Mouse (Mus musculus): ENCODE results near the gene 1810049J17Rik. TPM values are rescaled to one million over a fixed set of nuclear protein-coding genes. Genes with fewer than 3 reads are reported as not detected.

1810049J17Rik gene
- total RNA-seq, 2 experiments from 2014 or later, result not detected

DNA sequence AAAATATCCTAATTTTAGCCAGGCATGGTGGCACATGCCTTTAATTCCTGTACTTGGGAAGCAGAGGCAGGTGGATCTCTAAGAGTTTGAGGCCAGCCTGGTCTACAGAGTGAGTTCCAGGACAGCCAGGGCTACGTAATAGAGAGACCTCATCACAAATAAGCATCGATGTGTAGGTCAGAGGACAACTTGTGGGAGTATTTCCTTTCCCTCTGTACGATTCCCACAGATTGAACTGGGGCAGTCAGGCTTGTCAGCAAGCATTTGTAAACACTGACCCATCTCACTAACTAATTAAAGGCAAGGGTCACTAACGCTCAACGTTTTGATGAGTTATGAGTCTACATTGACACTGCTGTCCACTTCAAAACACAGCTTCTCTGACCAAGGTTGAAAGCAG is 7.1 kb downstream of the 1810049J17Rik start:
- ATAC-seq (replicated peaks; ENCODE audit: low FRiP score, poor library complexity, severe bottlenecking), result no peak

DNA sequence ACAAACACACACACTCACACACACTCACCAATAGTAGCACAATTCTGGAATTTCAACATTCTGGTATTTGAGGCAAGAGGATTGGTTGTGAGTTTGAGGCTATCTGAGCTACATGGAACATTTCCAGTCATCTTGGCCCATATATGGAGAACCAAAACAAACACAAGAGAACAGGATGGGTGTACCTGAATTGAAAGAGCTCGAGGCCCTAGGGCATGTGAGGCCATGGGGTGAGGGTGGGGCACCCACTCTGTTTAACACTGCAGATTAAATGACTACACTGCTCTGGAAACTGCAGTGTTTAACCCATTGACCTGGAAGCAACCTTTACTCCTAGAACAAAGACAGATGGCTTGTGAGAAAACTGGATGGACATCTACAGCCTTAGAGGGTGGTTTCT is 8.4 kb downstream of the 1810049J17Rik start:
- no peak for ATAC-seq (replicated peaks; ENCODE audit: low FRiP score, poor library complexity, severe bottlenecking)

DNA sequence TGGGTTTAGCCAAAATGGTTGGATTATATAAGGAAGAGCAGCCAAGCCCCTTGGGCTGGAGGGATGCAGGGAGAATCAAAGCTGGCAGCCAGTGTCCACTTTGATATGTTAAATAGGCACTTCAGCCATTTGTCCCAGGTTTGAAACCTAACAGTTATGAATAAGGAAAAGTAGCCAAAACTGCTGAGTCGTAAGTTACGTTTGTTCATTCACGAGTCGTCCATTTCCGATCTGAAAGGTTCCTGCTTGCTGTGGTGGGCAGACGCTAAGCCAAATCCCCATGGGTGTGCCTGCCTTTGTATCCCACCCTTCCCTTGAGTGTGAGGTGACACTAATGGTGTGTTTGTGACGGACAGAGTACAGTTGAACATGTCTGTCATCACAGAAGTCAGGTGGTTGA is 10.2 kb downstream of the 1810049J17Rik start:
- ATAC-seq (replicated peaks; ENCODE audit: low FRiP score, poor library complexity, severe bottlenecking), result no peak

DNA sequence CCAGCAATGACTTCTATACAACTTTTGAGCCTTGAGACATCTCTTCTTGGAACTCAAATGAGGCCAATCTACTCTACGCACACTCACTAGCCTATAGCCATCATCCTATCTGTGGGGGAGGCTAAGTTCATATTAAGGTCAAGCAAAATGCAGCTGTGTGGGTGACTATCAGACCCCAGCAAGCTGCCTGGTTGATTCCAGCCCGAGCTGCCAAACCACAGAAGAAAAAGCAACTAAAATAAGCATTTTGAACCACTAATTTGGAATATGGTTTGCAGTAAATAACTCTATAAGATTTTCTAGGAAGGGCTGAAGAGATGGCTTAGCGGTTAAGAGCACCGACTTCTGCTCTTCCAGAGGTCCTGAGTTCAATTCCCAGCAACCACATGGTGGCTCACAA is 11.0 kb downstream of the 1810049J17Rik start:
- ATAC-seq (replicated peaks; ENCODE audit: low FRiP score, poor library complexity, severe bottlenecking), result no peak

DNA sequence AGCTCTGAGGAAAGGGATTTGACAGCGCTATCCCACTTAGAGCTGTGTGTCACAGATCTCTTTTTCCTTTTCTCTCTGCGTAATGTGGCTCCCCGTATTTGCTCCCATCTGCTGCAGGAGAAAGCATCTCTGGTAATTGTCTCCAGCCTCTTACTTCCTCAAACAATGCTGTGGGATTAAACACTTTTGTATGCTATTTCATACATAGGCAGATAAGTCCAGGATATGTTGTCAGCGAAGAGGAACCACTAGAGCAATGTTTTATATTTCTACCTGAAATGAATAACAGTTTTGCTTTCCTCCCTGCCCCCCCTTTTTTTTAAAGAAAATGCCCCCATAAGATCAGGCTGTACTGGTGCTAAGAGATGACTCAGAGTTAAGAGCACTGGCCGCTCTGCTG is 13.2 kb downstream of the 1810049J17Rik start:
- no peak for ATAC-seq (replicated peaks; ENCODE audit: low FRiP score, poor library complexity, severe bottlenecking)

DNA sequence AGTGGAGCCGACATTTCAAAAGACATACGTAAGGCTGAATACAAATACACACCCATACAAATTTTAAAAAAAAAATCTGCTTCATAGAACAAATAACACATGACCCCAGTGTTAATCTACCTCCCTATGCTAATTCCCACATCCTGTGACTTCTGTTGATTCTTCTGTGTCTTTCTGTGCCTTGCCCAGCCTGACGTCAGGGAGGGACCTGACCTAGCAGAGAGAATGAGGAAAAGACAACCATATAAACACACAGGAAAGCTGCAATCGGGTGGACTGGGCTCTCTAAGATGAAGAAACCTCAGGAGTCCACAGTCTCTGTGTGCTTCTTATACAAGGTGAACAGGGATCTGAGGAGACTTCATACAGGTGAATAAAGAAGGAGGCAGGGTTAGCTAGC is 14.6 kb downstream of the 1810049J17Rik start:
- ATAC-seq (replicated peaks; ENCODE audit: low FRiP score, poor library complexity, severe bottlenecking), result no peak

DNA sequence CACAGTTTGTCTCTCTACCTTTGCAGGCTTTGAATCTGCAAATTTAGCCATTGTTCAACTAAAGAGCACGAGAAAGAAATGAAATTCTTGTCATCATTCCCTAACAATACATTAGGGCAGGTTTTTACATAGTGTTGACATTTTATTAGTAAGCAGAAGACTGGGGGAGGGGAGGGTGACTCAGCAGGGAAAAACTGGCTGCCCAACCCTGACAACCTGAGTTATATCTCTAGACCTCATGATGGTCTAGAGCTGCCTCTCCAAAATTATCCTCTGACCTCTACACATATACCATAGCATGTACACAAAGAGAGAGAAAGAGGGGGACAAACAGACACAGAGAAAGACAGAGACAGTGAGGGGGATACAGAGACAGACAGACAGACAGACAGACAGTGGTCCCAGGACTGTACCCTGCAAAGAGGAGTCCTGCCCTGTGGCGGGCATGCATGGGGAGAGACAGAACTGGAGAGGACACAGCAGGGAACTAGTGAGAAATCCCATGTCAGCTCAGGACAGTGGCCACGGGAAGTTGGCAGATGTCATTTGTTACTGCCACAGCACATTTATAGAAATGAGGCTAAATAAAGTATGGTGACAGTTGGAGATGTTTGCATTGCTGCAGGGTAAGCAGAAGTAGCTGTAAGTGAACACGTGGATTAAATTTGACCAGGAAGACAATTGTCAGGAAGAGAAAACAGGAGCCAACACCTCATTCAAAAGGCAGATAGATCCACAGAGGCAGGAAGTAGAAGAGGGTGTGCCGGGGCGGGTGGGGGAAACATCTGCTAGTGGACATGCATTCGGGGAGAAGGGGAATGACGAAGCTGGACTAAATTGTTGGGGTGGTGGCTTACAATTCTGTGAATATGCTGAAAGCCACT is 15.3 kb downstream of the 1810049J17Rik start:
- ATAC-seq (replicated peaks; ENCODE audit: low FRiP score, poor library complexity, severe bottlenecking), result peak; percentile 56

DNA sequence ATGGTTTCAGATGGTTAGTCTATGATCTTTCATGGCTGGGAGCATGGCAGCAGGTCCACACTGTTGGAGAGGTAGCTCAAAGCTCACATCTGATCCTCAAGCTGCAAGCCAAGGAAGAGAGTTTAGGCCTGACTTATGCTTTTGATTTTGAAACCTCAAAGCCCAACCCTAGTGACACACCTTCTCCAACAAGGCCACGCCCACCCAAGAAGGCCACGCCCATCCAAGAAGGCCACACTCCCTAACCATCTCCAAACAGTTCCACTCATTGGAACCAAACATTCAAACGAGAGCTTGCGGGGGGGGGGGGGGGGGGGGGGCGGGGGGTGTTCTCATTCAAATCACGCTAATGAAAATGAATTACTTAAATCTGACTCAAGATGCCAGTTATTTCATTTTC is 19.9 kb downstream of the 1810049J17Rik start:
- ATAC-seq (replicated peaks; ENCODE audit: low FRiP score, poor library complexity, severe bottlenecking), result no peak

DNA sequence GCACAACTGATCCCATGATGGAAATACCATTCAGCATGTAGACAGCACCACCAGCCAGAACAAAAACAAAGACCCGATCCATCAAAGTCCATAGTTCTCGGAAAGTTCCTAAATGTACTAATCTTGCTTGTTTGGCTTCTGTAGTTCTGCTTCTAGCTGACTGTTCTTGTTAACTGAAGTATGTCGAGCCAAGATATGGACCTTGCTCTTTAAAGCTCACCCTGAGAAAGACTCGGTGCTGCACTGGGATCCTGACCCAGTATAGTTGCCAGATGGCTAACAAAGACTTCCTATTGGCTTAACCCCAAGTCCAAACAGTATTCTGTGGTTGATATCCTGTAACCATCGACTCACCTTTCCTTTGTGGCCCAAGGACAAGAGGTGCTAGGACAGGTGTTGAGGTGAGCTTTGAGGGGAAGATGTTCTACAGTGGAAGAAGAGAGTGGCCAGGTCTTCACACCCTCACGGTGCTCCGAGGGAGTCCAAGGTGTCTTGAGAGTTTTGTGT is 23.4 kb downstream of the 1810049J17Rik start:
- ATAC-seq (replicated peaks; ENCODE audit: low FRiP score, poor library complexity, severe bottlenecking), result no peak

DNA sequence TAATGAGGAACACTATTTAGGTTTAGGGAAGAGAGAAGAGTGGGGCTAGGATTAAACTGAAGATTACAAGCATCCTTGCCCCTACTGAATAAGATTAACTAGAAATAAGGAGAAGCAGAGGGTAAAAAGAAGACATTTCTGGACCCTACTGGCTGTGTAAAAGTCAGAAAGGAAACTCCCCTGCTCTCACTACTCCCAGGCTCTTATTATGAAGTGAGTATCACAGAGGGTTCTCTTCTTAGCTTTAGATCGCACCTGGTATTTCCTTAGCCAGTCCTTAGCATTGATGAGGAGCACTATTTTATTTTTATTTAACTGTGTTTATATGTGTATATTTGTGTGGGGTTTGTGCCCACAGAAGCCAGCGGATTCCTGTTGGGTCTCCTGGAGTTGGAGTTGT is 25.5 kb downstream of the 1810049J17Rik start:
- ATAC-seq (replicated peaks; ENCODE audit: low FRiP score, poor library complexity, severe bottlenecking), result no peak

DNA sequence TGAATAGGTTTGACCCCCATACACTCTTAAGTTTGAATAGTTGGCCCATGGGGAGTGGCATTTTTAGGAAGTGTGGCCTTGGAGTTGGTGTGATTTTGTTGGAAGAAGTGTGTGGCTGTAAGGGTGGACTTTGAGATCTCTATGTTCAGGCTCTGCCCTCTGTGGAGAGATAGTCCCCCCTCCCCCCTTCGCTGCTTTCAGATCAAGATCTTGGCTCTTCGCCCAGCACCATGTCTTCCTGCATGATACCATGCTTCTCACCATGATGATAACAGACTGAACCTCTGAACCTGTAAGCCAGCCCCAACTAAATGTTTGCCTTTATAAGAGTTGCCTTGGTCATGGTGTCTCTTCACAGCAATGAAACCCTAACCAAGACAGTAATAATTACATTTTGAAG is 29.9 kb downstream of the 1810049J17Rik start:
- ATAC-seq (replicated peaks; ENCODE audit: low FRiP score, poor library complexity, severe bottlenecking), result no peak

DNA sequence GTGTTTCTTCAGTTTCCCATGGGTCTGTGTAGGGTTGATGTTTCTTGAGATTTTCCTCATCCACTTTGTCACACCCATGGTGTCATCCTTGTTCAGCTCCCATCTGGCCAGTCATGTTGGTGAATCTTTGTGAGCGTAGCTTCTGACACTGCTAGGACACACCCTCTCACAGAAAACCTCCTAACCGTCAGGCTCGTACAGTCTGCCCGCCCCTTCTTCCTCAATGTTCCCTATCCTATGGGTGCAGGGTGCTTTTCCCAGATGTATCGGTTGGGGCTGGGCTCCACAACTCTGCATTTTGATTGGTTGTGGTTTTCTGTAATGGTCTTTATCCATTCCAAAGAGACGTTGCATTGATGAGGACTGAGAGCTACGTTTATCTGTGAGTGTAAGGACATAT is 31.4 kb downstream of the 1810049J17Rik start:
- no peak for ATAC-seq (replicated peaks; ENCODE audit: low FRiP score, poor library complexity, severe bottlenecking)

DNA sequence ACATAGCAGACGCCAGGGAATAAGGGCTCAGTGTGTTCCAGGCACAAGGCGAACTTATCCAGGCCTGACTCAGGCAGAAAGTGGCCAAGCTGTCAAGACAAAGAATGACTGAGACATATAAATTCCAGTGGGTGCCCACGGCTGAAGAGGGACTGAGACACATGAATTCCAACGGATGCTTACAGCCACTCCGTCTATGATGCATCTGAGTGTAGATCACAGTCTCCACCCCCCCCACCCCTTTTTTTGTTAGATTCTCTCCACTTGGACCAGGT is 36.2 kb downstream of the 1810049J17Rik start:
- no peak for ATAC-seq (replicated peaks; ENCODE audit: low FRiP score, poor library complexity, severe bottlenecking)

DNA sequence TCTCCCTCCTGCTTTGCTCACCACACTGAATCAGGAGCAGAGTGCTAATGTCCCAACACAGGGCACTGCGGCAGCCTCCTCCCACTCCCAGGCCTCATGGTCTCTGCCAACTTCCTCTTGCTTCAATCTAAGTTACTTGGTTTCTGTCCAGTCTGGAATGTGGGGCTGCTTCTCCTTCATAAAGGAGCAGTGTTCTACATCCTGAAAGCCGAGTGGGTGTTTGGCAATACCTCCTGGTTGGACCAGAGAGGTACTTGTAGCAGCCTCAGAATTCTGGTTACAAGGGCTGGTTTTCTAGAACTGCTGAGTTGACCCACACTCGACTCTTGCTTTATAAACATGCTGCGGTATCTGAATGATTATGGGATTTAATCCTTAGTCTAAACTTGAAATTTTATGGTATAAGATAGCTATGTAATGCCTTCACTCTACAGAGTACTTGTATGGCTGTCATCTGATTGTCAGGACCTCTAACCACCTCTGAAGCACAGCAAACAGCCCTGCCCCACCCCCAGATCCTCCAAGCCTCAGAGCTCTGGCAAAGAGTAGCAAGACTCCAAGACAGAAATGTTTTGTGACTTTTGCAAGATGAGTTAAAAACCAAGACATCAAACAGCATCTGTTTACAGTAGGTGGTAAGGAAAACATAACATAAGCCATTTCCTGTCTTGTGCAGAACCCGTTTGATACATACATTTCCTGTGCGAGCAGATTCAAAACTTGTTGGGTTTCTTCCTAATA is 36.7 kb downstream of the 1810049J17Rik start:
- ATAC-seq (replicated peaks; ENCODE audit: low FRiP score, poor library complexity, severe bottlenecking), result no peak

DNA sequence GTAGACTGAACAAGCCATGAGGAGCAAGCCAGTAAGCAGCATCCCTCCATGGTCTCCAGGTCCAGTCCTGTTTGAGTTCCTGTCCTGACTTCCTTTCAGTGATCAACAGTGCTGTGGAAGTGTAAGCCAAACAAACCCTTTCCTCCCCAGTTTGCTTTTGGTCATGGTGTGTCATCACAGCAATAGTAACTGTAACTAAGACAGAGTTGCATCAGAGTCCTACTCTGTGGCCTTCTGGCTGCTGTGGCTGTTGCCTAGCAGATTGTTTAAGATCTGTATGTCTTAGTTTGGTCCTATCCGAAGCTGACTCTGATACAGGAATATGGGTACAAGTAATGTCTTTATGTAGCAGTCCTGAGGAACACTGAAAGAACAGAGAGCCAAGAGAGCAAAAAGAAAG is 41.9 kb downstream of the 1810049J17Rik start:
- no peak for ATAC-seq (replicated peaks; ENCODE audit: low FRiP score, poor library complexity, severe bottlenecking)

DNA sequence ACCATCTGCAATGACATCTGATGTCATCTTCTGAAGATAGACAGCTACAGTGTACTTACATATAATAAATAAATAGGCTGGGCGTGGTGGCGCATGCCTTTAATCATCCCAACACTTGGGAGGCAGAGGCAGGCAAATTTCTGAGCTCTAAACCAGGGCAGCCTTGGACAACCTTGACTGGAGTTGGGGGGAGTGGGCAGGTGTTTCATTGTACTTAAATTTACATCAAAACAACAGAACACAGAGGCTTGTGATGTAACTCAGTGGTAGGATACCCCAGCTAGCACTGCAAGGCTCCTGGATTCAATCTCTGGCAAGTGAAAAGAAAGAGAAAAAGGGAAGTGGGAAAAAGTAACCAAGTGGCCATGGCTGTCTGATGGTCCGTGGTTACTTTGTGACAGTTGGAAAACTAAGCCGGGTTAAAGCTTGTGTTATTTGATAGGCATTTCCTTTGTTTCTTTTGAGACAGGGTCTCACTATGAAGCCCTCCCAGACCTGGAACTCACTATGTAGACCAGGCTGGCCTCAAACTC is 46.5 kb downstream of the 1810049J17Rik start:
- no peak for ATAC-seq (replicated peaks; ENCODE audit: low FRiP score, poor library complexity, severe bottlenecking)

DNA sequence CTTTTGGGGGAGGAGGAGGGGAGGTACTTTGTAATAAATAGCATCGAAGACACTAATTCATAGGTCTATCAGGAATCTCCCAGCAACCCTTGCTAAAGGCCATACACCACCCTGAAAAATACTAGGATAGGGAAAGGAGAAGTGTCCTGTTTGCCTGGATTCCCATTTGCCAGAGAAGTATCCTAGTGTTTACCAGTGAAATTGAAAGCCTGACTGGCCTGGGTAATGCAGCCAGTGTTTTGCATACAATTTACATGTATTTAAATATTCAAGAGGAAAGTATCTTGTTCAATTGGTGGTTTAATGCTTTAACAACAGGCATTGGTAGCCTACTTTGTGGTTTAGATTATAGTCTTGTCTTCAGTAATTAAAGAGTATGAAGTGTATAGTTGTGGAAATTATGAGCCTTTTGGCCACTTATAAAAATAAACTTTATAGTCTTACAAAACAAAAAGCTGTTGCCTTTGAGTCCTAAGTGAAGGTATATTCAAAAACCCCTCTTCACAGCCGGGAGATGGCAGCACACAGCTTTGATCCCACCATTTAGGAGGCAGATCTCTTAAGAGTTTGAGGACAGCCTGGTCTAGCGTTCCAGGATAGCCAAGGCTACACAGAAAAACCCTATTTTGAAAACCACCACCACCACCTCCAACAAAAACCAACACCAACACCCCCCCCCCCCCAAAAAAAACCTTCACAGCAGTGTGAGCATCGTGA is 47.5 kb downstream of the 1810049J17Rik start:
- ATAC-seq (replicated peaks; ENCODE audit: low FRiP score, poor library complexity, severe bottlenecking), result no peak

DNA sequence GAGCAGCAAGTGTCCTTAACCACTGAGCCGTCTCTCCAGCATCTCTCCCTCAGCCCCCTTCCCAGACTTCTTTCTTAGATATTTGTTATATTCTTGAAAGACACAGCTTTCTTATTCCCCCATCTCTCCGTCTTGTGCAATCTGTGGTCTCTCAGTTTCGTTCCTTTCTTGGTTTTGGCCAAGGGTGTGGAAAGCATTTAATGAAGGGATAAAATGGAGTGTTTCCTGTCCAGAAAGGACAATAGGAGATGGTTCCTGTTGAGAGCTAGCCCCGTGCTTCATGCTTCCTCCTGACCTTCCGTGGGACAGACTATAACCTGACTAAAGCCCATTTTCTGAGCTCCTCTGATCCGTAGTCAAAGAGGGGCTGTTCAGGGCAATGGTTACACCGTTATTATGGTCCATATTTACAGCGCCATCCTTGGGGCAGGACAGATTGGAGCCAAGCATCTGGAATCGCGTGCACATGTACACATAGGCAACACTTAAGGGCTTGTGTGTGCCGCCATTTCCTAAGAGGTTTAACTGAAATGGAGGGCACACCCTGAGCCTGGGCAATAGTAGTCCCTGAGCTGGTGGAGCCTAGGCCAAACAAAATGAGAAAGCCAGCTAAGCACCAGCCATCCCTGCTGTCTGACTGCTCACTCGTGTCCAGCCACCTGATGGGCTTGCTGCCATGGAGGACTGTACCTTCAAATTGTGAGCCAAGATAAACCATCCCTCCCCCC is 48.2 kb downstream of the 1810049J17Rik start:
- ATAC-seq (replicated peaks; ENCODE audit: low FRiP score, poor library complexity, severe bottlenecking), result no peak
